Mouse (Mus musculus): Measurements from ENCODE around the gene Tmem63c.
A peak's percentile ranks its signal among the peaks of the same experiment; 100 is the strongest.

The Tmem63c gene

DNA sequence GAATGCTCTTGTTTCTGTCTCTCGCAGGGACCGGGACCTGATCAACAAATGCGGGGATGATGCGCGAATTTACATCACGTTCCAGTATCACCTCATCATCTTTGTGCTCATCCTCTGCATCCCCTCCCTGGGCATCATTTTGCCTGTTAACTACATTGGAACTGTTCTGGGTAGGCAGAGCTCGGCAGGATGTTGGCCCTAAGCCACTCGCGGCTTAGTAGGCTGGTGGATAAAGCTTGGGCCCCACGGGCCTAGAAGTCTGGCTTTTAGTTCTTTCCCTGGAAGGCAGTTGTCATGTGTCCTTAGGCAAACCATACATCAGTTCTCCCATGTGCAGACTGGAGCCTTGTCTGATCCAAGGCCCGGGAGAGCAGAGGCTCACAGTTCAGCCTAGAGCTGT, 44.3 kb downstream of the Tmem63c start:
- DNase-seq = peak; percentile 49

DNA sequence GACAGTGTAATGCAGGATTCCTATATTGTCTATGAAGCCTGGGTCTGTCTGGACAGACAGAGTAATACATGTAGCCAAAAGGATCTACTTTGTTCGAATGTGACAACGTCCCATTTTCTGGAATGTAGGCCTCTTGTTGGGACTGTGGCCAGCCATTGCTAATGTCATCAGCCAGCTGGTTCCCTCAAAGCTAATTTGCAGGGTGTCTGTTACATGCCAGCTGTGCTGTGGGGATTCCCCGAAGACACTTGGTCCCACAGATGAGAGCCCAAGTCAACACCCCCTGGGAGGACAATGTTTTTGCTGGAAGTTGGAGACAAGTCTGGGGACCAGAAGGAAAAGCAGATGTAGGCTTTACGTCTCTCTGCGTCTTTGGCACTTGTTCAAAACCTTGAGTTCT, 45.3 kb downstream of the Tmem63c start:
- peak; percentile 39 for DNase-seq

DNA sequence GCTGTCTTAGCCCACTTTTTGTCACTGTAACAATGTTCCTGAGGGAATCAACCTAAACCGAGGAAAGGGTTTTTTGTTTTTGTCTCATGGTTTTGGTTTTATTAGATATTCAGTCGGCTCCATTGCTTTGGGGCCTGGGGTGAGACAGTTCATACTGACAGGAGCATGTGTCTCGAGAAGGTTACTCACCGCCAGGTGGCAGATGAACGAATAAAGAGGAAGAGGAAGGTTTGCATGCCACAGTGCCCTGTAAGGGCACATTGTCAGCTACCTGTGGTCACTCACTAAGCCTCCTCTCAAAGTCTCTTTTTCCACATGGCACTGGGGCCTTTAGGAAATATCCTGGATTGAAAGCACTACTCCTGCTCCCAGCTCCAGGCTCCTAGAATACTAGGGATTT, 49.4 kb downstream of the Tmem63c start:
- DNase-seq = no peak

DNA sequence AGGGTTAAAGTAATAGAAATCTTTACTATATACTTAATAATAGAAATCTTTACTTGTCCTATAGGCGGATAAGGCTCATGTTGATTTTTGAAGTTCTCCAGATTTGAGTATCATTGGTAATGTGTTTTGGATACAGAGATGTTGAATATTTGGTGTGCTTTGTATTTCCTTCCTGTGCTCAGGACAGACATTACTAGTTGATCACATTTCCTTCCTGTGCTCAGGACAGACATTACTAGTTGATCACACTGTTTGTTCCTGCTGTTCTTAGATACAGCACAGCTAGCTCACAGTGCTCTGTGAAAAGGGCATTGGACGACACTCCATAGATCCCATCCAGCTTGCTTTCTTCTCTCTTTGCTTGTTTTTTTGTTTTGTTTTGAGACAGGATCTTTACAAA, 55.5 kb downstream of the Tmem63c start:
- no peak for DNase-seq

DNA sequence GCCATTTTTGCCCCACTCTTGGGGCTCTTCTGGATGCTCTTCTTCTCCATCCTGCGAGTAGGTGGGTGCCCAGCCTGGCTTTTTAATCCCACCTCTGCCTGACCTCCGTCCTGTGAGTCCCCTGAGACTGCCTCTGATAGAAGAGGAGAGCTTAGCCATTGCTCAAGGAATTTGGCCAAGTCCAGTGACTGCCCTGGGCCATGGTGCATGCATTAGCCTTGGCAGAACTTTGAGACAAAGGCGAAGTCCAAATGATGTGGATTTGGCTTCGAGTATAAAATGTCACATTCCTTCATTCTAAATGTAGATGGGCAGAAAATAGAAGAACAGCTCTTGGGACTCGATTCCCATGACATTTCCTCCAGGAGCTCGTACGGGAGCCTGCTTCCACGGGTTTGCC, 61.7 kb downstream of the Tmem63c start:
- no peak for DNase-seq

DNA sequence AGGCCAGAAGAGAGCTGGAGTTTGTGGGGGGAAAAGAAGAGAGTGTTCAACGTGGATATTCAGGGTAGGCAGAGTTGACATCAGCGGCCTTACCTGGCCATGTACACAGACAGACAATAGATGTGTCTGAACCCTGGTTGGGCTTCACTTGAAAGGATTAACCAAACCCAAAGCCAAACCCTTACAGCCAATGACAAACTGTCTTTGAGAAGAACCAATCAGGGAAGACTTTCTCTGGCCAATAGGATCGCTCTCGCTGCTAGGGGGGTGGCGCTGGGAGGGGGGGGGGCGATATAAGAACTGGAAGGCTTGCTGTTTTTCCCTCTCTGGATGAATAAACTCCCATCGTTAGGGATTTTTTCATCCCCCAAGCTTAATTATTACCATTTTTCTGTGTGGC, 66.1 kb downstream of the Tmem63c start:
- DNase-seq = no peak

DNA sequence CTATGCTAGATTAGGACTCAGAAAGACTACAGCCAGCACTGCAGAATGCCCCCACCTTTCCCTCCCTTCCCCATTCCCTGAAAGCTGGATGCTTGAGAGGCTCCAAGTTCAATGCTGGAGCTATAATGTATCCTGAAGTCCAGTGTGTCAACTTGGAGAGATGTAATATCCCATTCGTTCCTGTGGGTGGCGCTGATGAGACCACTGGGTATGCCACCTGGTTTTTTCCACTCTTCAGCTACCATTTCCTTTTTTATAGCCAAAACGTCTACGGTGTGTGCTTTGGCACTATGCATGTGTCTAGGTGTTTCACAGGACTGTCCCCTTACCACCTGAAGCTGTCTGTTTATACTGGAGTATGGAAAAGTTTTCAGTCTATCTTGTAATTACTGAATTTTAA, 67.2 kb downstream of the Tmem63c start:
- DNase-seq = peak; percentile 42

DNA sequence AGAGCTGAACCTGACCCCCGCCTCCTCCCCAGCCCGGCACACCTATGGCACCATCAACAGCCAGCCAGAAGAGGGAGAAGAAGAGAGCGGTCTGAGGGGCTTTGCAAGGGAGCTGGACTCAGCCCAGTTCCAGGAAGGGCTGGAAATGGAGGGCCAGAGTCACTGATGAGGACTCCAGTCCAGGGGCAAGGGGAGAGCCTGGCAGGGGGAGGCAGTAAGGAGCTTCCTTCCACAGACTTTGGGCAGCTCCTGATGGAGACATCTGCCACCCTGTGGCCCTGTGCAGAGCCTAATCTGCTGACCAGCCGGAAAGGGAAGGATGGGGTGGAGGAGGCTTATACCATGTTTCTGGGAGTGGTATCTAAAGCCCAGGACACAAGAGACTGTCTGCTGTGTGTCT, 68.1 kb downstream of the Tmem63c start:
- no peak for DNase-seq

DNA sequence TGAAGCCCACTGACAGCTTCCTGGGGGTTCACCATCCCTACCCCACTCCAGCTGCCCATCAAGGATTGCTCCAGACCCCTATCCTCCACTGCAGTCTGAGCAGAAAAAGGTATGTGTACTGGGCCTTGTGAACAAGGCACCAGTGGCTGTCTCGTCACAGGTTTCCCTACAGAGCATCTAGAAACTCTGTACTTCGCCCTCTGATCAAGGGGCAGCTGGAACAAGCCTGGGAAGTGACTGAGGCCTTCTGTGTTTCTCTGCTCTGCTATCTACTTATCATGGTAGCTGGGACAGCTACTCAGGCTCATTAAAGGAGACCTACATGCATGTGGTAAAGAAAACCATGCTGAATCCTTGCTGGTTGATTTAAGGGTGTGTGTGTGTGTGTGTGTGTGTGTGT, 68.6 kb downstream of the Tmem63c start:
- DNase-seq = no peak

DNA sequence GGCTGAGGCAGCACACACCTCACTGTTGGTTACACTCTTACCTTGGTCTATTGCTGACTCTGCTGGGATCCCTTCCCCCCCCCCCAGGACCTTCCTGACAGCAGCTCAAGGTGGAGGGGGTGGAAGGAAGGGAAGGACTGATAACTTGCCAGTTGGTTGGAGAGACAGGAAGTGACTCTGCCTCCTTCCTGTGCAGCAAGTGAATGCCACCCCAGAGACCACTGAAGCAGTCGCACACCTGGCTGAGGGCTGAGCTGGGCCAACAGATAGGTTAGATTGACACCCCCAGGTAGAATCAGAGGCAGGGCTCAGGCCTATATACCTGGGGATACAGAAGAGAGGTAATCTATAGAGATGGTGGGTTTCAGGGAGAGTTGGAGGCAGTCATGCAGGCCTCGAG, 70.8 kb downstream of the Tmem63c start:
- DNase-seq = no peak

DNA sequence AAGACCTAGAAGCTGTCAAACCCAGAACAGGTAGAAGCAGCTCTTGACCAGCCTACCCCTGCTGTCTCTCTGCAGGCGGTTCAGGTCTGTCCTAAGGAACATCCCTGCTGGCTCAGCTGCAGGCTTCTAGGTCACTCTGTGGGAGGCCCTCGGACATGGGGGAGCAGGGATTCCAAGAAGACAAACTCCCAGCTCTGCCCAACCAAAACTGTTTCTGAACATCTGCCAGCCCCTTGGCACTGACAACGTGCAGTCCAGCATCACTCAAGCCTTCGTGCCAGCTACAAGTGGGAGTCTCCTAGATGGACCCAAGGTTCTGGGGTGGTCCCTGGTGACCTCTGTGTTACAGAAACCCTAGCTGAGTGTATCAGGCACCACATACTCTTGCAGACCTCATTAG, 72.1 kb downstream of the Tmem63c start:
- DNase-seq = peak; percentile 33

DNA sequence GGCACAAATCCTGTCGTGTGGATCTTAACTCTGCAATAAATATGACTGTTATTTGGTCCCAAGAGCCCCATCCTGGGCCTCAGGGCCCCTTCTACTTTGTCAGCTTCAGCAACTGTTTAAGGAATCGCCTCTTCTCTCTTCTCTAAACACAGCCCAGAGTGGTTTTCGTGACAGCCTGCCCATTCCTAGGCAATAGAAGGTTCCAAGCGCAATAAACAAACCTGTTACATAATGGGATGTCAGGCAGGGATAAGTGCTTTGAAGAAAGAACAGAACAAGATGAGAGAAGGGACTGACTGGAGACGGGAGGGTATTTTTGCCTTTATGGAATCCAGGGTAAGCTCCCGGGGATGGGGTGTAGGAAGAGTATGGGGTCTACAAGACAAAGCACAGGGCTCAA, 72.5 kb downstream of the Tmem63c start:
- DNase-seq = no peak

DNA sequence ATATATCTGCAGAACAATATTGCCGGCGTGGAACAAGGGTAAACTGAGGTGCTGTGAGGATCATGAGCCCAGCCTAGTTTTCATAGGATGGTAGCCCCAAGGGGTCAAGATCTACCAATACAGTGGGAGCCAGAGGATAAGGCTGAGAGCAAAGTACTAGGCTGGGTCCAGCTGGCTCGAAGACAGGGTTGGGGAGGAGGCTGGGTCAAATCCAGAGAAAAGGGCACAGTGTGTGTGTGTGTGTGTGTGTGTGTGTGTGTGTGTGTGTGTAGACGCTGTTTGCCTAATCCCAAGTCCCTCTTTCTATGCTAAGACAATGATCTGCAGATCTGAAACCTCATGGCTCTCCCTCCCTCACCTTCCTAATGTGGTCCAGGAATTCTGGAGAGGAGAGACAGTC, 79.2 kb downstream of the Tmem63c start:
- no peak for DNase-seq

DNA sequence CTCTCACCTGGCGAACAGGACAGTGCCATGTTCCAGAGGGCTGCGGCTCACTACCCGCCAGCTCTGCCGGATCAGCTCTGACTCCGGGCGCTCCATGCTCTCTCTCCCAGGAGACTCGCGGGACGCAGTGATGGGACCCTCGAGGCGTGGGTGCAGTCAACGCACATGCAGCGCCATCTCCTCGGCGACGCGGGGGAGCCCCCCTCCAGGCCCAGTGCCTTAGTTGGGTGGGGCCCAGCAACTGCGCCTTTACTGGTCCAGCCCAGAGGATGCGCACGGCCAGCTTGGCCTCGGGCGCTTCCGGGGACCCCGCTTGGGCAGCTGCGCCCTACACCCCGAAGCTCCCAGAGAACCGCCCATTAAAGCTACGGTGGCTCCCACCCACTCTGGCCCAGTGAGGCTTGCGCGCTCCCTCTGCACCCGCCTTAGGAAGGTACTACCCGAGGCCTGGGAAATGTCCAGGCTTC, 81.1 kb downstream of the Tmem63c start, which contains the start of gene Ngb:
Gene Ngb, minus strand, starts transcription at position 375 of the 467 bp plus-strand sequence.
- DNase-seq = no peak

DNA sequence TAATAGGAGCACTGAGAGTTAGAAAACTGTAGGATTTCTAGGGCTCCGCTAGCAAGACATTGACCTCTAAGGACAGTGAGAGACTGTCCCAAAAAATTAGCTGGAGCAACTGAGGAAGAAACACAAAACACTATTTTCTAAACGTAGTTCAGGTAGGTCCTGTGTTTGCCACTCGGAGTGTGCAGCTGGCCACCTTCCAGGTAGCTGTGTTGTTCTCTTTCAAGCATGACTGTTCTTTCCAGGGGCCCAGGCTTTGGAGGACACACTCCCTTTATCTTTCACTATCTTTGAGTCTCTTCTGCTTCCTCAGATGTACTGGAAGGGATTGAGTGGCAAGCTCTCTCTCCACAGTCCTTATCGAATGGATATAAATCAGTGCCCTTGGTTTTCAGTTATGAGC, 82.3 kb downstream of the Tmem63c start:
- DNase-seq = no peak

DNA sequence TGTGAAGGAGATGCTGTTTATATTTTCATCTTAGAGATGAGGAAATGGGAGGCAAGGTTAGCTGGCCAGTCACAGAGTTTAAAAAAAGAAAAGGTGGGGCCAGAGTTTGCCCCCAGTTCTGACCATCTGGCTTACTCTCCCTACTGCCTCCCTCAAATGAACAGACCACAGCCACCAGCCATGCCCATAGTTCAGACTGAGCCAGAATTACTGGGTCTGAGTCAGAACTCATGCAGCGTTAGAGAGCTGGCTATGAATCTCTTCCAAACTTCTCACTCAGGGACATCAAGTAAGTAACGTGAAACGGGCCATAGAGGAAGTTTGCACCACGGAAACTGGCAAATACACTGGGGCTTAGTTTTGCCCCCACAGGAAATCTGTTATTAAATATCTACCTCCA, 83.7 kb downstream of the Tmem63c start:
- DNase-seq = no peak

DNA sequence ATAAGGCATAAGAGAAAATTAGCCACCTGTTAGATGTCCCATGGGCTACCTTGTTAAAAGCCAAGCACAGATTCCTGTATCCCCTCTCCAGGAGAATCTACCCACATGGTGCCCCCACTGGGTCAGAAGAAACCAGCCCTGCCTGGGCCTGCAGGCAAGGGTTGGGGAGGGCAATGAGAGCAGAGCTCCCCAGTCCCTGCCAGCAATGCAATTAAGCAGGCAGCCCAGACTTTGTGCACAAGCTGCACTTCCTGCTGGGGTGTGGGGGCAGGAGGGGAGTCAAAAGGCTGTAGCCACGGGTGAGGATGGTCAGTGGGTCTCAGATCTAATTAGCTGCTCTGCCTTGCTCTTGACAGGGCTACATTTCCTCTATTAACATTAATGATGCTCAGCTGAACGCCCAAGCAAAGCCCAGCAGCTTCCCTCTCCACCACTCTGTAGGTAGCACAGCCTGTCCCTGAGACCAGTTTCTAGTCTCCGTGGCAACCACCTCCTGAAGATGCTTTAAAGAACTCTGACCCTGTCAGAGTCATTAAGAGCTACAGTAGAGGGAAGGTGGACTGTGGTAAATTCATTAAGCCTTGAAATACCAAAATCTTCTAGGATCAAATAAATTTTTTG, 86.3 kb downstream of the Tmem63c start:
- DNase-seq = no peak

DNA sequence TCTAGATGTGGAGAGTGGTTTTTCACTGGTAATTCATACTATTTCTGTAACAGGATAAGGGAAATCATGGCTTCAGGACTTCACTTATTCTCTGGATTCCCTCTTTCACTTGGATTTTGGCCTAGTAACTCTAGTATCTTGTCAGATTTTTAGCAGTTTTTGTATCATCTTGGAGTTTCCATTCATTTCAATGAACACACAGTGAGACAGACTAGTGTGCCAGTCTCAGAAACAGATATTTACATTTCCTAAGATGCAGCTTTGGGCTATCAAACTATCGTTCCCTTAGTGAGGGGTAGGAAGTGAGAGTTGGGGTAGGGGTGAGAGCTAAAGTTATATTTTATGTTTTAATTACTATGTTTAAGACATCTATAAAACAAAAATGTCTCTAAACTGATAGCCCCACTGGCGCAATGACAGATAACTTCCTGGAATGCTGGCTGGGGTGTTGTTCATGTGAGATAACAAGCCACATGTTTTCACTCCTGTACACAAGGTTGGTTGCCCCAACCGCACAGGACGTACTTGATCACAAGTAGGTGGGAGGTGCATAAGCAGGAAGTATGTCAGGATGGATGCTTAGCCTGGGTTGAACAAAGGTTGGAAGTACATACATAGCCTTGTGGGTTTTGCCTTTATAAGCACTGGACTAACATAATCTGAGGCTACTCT, 100.9 kb downstream of the Tmem63c start:
- DNase-seq = no peak

DNA sequence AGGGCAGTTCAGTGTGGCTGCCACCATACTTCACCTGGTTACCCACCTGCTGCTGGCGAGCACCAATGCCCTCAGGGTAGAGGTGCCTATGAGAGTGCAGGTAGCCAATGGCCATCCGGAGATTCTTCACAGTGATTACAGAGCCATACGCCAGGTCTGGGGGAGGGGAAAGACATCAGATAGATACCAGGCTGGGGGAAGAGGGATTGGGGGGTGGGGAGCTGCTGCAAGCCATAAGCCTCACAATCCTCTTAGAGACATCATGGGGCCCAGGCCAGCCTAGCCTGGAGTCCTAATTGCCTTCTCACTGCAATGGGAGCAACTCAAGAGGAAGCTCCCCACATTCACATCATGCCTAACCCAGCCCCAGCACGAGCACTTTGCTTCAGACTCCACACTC, 106.1 kb downstream of the Tmem63c start:
- DNase-seq = no peak

DNA sequence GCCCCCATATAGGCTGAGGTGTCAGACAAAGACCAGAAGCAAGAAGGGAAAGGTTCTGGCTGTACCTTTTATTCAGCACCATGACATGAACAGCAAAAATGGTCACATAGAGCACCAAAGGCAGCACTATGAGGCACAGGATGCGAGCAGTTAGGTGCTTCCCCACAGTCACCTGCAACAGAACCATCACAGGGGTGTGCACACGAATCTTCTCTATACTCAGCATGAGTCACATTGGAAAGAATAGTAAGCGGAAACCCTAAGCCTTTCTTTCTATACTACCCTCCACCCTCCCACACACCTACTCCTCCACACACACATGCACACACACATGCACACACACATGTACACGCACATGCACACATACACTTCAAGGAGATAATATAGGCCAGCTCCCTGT, 109.1 kb downstream of the Tmem63c start:
- DNase-seq = no peak

DNA sequence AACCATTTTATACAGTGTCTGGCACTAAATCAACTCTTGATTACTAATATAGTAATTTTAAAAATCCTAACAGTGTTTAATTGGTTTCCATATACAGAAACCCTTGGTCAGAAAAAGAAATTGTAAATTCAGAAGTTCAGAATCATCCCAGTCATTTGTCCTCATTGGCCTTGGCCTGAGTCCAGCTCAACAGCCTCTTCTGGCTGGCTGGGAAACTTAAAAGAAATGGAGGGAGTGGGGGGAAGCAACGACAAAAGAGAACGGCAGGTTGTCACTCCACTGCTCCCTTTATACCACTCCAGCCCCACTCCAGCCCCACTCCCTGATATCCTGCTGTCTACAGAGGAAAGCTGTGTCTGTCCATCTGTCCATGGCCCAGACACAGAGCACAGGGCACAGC, 110.0 kb downstream of the Tmem63c start:
- no peak for DNase-seq

DNA sequence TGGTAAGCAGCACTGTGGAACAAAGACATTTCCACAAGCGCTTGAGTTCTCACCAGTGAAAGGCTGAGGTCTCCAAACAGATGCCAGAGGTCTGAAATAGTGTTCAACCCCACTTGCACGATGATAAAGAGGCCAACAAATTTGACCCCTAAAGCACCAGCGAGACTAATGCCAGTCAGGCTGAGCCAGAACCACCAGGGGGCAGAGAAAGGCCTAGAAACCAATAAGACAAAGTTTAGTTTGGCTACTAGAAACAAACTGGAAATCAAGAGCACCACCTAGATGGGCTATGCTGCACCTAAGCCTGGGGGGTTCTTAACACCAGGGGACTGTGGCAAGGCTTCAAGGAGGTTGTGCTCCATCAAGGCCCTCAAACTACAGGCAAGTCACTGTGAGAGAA, 110.5 kb downstream of the Tmem63c start:
- DNase-seq = no peak

DNA sequence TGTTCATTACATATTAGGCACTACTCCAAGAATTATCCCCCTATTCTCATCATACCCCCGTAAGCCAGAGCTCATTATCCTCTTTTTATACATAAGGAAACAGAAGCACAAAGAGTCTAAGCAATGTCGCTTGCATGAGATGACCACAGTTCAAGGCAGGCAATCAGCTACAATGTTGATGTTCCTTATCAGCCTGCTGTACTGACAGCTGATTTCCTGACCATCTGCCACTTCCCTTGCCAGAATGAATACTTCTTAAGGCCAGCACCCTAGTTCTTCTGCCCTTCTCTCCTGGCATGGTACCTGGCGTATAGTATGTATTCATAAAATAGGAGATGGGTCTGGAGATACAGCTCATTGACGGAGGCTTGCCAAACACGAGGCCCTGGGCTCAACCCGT, 111.1 kb downstream of the Tmem63c start:
- no peak for DNase-seq

DNA sequence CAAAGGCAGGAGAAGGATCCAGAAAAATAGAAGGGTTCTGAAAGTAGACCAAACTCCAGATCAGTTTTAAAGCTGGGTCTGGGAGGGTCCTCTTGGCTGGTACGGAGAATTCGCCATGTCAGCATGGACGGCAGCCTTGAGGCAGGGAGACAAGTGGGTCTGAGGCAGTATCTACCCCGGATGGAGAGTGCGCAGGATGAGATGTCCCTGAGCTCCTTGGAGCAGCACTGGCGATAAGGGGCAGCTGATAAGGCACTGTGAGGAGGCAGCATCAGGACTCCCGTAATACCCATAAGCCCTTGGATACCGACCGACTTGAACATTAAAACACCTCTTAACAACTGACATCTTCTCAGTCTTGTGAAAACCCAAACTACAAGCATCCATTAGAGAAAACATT, 111.6 kb downstream of the Tmem63c start:
- no peak for DNase-seq

Measured in cerebellum, adult 9-10 months (tissue).